ENCODE assay signal across 11 mouse cellular contexts in the genomic region with DNA sequence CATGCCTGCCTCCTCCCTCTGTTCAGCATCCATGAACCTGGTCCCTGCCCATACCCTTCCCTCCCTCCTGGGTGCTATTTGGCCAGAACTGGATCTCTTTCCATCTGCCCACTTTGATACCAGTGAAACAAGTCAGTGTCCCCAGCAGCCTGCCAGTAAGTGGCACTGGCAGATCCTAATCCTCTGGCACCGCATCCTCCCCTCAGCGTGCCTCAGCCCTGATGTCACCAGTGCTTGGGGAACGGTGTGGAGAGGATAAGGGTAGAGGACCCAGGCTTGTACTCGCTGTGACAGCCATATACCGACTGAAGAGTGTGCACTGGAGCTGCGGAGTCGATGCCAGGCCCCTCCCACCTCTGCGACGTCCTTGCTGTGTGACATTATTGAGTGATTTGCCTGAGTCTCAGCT.
DNase-seq lines count a peak whose midpoint lies in the region; ATAC-seq and TF ChIP-seq lines count a peak whose summit lies in the region.
"Had no signal": no experiment of that assay in that cellular context is flagged by ENCODE, and none has a peak within 500 bp of the region (broad histone marks: within the 10 kb centered on the region; RNA-seq: fewer than 3 reads in every experiment).

No protein-coding gene starts in this region.

- no peaks in the 10 kb centered on the region for H3K36me3 ChIP-seq in midbrain, embryonic 13.5 days
- no peaks in the 10 kb centered on the region for H3K36me3 ChIP-seq in thymus, adult 2 months (ENCODE audit: control insufficient read depth, insufficient read depth, low read length)
- H3K36me3 ChIP-seq: heart, embryonic 10.5 days; liver, embryonic 13.5 days had no signal

- no peak overlapping the region for H3K4me3 ChIP-seq in midbrain, embryonic 13.5 days (replicated peaks)
- H3K4me3 ChIP-seq in thymus, adult 2 months (ENCODE audit: control insufficient read depth, insufficient read depth, low read length) = no peak overlapping the region
- H3K4me3 ChIP-seq: heart, embryonic 10.5 days; liver, embryonic 13.5 days had no signal

- H3K27ac ChIP-seq in midbrain, embryonic 13.5 days = peak overlapping the region; percentile 52
- no peak overlapping the region for H3K27ac ChIP-seq in thymus, adult 2 months (ENCODE audit: control insufficient read depth, insufficient read depth, low read length)
- H3K27ac ChIP-seq: heart, embryonic 10.5 days; liver, embryonic 13.5 days had no signal

- no peak for TF ChIP-seq CTCF in thymus, adult 2 months (IDR thresholded peaks at IDR 0.05; ENCODE audit: borderline replicate concordance, control insufficient read depth, extremely low read depth, insufficient read depth, low read length, poor library complexity)

- H3K4me2 ChIP-seq in midbrain, embryonic 13.5 days (replicated peaks) = no peak overlapping the region
- H3K4me2 ChIP-seq: liver, embryonic 13.5 days had no signal

- H3K9ac ChIP-seq in midbrain, embryonic 13.5 days (replicated peaks) = no peak overlapping the region
- H3K9ac ChIP-seq: liver, embryonic 13.5 days had no signal

- no peaks in the 10 kb centered on the region for H3K9me3 ChIP-seq in midbrain, embryonic 13.5 days
- H3K9me3 ChIP-seq: heart, embryonic 10.5 days; liver, embryonic 13.5 days had no signal

- TF ChIP-seq POLR2A in thymus, adult 2 months (IDR thresholded peaks at IDR 0.05; ENCODE audit: control insufficient read depth, extremely low read depth, insufficient read depth, low read length, poor library complexity) = no peak

- peaks cover 48% of the 10 kb centered on the region for H3K4me1 ChIP-seq in midbrain, embryonic 13.5 days (replicated peaks)
- no peaks in the 10 kb centered on the region for H3K4me1 ChIP-seq in thymus, adult 2 months (replicated peaks; ENCODE audit: control insufficient read depth, insufficient read depth, low read length)
- H3K4me1 ChIP-seq: liver, embryonic 13.5 days had no signal

- WGBS in midbrain, embryonic 13.5 days = 59% methylated on average over 9 of the region's 9 CpGs
- WGBS in thymus, adult 2 months = 85% methylated on average over 9 of the region's 9 CpGs

- no peaks in the 10 kb centered on the region for H3K27me3 ChIP-seq in midbrain, embryonic 13.5 days
- H3K27me3 ChIP-seq in thymus, adult 2 months (ENCODE audit: control insufficient read depth, insufficient read depth, low read length) = no peaks in the 10 kb centered on the region
- H3K27me3 ChIP-seq: liver, embryonic 13.5 days had no signal

- no peak for DNase-seq in cerebellum, postnatal 4 days (ENCODE audit: low spot score in 2 of 2)
- DNase-seq in adrenal gland, postnatal 10 days = peak; percentile 52
- peak; percentile 61 to 68 for DNase-seq in cerebellum, postnatal 36 days
- no peak for DNase-seq in embryo, embryonic 11 days
- no peak for DNase-seq in thymus, adult 2 months
- DNase-seq in right cerebral cortex, postnatal 10 days (ENCODE audit: low spot score in 2 of 2) = no peak
- DNase-seq: liver, embryonic 13.5 days had no signal

- ATAC-seq in cerebellum, adult (ENCODE audit: insufficient number of reproducible peaks, low FRiP score, low TSS enrichment) = peak; percentile 78
- peak; percentile 64 for ATAC-seq in midbrain, embryonic 13.5 days
- ATAC-seq: intestine, embryonic 16.5 days had no signal

Comparison
In these comparisons a context has a peak if more than half of its experiments do, and no peak if none do; other contexts are left out.
1. DNase-seq: peak in adrenal gland, postnatal 10 days (single experiment) and cerebellum, postnatal 36 days (2 of 2); none in cerebellum, postnatal 4 days (0 of 2), embryo, embryonic 11 days (single experiment), thymus, adult 2 months (single experiment) and right cerebral cortex, postnatal 10 days (0 of 2).